Mouse (Mus musculus) ES-E14 (cell line): ENCODE measurements at regions not wholly inside any gene's neighbourhood (a gene's known extent, or its start where the extent isn't known, plus 50 kb on each side); places are given as distances from the start of the nearest gene placed in this dataset.

Experiments
- DNase-seq: peaks from one replicate; pipeline ENCODE4 v3.0.0-alpha.2; 2013; ENCODE audit warnings: low read depth, low spot score
- H3K27ac ChIP-seq: 2 replicates; pipeline ENCODE4 v1.5.1; 2012; ENCODE audit warnings: low read depth, mild to moderate bottlenecking, low read length, moderate library complexity, mixed read lengths; ENCODE audit not compliant: poor library complexity, insufficient read depth, severe bottlenecking
- H3K36me3 ChIP-seq: 2 replicates; pipeline ENCODE4 v1.6.1; 2012; ENCODE audit warnings: mild to moderate bottlenecking, low read length, moderate library complexity, mixed read lengths; ENCODE audit not compliant: control insufficient read depth, poor library complexity, insufficient read depth, severe bottlenecking
- H3K4me1 ChIP-seq, 2 experiments: fragments of 150-350 bp in 1 of 2; sonication (generic) in 1 of 2; 2 replicates each; pipeline ENCODE4 v1.6.1; 2012; ENCODE audit warnings: low read length in 2 of 2, mild to moderate bottlenecking in 1 of 2, mixed read lengths in 1 of 2; ENCODE audit not compliant: control insufficient read depth in 2 of 2, insufficient read depth in 2 of 2, poor library complexity in 1 of 2
- H3K4me3 ChIP-seq, 2 experiments: fragments of 150-350 bp in 1 of 2; sonication (generic) in 1 of 2; 2 replicates each; pipeline ENCODE4 v1.5.1; 2012; ENCODE audit warnings: low read length in 2 of 2, low read depth in 1 of 2, mild to moderate bottlenecking in 1 of 2, mixed read lengths in 1 of 2; ENCODE audit not compliant: insufficient read depth in 1 of 2, poor library complexity in 1 of 2, severe bottlenecking in 1 of 2
- H3K9ac ChIP-seq: 2 replicates; pipeline ENCODE4 v1.6.1; 2012; ENCODE audit warnings: low read depth, mild to moderate bottlenecking, low read length, mixed read lengths; ENCODE audit not compliant: poor library complexity, insufficient read depth, severe bottlenecking
- H3K9me3 ChIP-seq: fragments of 150-350 bp; sonication (generic); 2 replicates; pipeline ENCODE4 v1.6.1; 2012; ENCODE audit warnings: low read depth, mild to moderate bottlenecking, low read length; ENCODE audit not compliant: control insufficient read depth, insufficient read depth
- CHD2 ChIP-seq: IDR thresholded peaks from 2 replicates; pipeline ENCODE4 v1.6.1; 2014; ENCODE audit warnings: mild to moderate bottlenecking, low read depth, low read length, inconsistent platforms
- HCFC1 ChIP-seq: IDR thresholded peaks from 2 replicates; pipeline ENCODE4 v1.6.1; 2012; ENCODE audit warnings: low read length, inconsistent platforms, borderline replicate concordance; ENCODE audit not compliant: insufficient read depth
- MAFK ChIP-seq: IDR thresholded peaks from 2 replicates; pipeline ENCODE4 v1.6.1; 2014; ENCODE audit warnings: mild to moderate bottlenecking, low read depth, low read length, inconsistent platforms; ENCODE audit not compliant: insufficient read depth
- ZC3H11A ChIP-seq: IDR thresholded peaks from 2 replicates; pipeline ENCODE4 v1.6.1; 2012; ENCODE audit warnings: low read depth, mild to moderate bottlenecking, inconsistent platforms, low read length, borderline replicate concordance
- ZNF384 ChIP-seq: IDR thresholded peaks from 2 replicates; pipeline ENCODE4 v1.6.1; 2012; ENCODE audit warnings: low read depth, low read length, inconsistent platforms
- in situ Hi-C, 2 experiments: fragments of 600-800 bp; cut with MboI; formaldehyde crosslinking; loops; one replicate each; pipeline ENCODE4 v1.15.1; 2025; ENCODE audit warnings: low sequenced_read_pairs in 2 of 2, inconsistent platforms in 1 of 2; ENCODE audit not compliant: unreplicated experiment in 2 of 2

GRCm38 (mm10) chr13:51972656-51973310 is 126.3 kb downstream of the Gadd45g start:
- H3K4me1 ChIP-seq: peaks cover 7 to 28% of the 10 kb centered on the region in 2 experiments
- DNase-seq: no peak
- H3K4me3 ChIP-seq: no peak overlapping the region
- H3K9ac ChIP-seq: no peak overlapping the region
- no peak for TF ChIP-seq ZNF384
- no peaks in the 10 kb centered on the region for H3K9me3 ChIP-seq
- no peak overlapping the region for H3K27ac ChIP-seq
- no peaks in the 10 kb centered on the region for H3K36me3 ChIP-seq
- in situ Hi-C loops: no loop called here

DNA sequence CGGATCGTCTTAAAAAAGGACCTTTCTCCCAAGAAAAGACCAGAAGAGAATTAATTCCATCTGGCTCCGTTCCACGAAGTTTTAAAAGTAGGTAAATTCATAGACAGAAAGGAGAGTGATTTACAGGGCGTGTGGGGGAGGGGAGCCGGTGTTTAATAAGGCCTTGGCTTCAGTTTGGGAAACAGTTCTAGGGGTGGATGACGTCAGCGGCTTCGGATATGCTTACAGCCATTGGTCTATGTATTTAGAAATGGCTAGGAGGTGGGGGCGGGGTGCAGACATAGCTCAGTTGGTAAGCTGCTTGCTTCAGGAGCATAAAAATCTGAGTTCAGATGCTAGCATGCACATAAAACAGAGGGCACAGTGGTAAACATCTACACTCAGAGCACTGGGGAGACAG is 127.0 kb downstream of the Gadd45g start:
- Histone ChIP-seq H3K27ac (no peak overlapping the region), H3K36me3 (no peaks in the 10 kb centered on the region), H3K9ac (no peak overlapping the region), H3K9me3 (no peaks in the 10 kb centered on the region), H3K4me1 (peaks cover 7 to 28% of the 10 kb centered on the region in 2 experiments), H3K4me3 (no peak overlapping the region)
- in situ Hi-C loops: no loop called here
- no peak for DNase-seq
- TF ChIP-seq MAFK: no peak
- no peak for TF ChIP-seq CHD2
- TF ChIP-seq HCFC1: no peak
- TF ChIP-seq ZC3H11A: no peak
- TF ChIP-seq ZNF384: no peak

GRCm38 (mm10) chr13:51974101-51974500 is 127.6 kb downstream of the Gadd45g start:
- Histone ChIP-seq H3K4me3 (no peak overlapping the region), H3K9ac (no peak overlapping the region), H3K27ac (no peak overlapping the region), H3K4me1 (peaks cover 7 to 28% of the 10 kb centered on the region in 2 experiments), H3K36me3 (no peaks in the 10 kb centered on the region), H3K9me3 (no peaks in the 10 kb centered on the region)
- in situ Hi-C loops: no loop called here
- no peak for DNase-seq
- no peak for TF ChIP-seq ZC3H11A
- TF ChIP-seq CHD2: no peak
- no peak for TF ChIP-seq ZNF384
- TF ChIP-seq MAFK: no peak
- no peak for TF ChIP-seq HCFC1

GRCm38 (mm10) chr13:51975330-51975729 is 128.9 kb downstream of the Gadd45g start:
- peak overlapping the region; percentile 18 to 44 for H3K4me3 ChIP-seq
- peaks cover 7 to 28% of the 10 kb centered on the region in 2 experiments for H3K4me1 ChIP-seq
- no peaks in the 10 kb centered on the region for H3K9me3 ChIP-seq
- in situ Hi-C loops: no loop called here
- TF ChIP-seq ZC3H11A (no peak), HCFC1 (no peak), CHD2 (no peak), MAFK (no peak), ZNF384 (no peak)
- peak overlapping the region; percentile 66 for H3K9ac ChIP-seq
- no peak for DNase-seq
- peak overlapping the region; percentile 67 for H3K27ac ChIP-seq
- H3K36me3 ChIP-seq: no peaks in the 10 kb centered on the region
